Mouse (Mus musculus) right cerebral cortex, postnatal 4 days (tissue): ENCODE measurements around the gene 4930578G10Rik.
A peak's percentile ranks its signal among the peaks of the same experiment; 100 is the strongest.
"Not testable (repeated sequence)": the region's sequence is repeated elsewhere in the genome, so short reads cannot be mapped to it uniquely, and the experiment has no call there.

ENCODE experiments used
- DNase-seq: peaks from one replicate; pipeline ENCODE4 v3.0.0-alpha.2; 2022

Gene 4930578G10Rik

GRCm38 (mm10) chr4:42735245-42735644 is at the start of gene 4930578G10Rik:
Gene 4930578G10Rik, plus strand, starts transcription at chr4:42735545.
- DNase-seq, result not testable (repeated sequence)

- DNase-seq, result not testable (repeated sequence)
These were observed 21.1 kb downstream of the 4930578G10Rik start, which contains the start of gene Ccl19 for GRCm38 (mm10) chr4:42756477-42756876. Gene Ccl19, minus strand, starts transcription at chr4:42756577.

DNA sequence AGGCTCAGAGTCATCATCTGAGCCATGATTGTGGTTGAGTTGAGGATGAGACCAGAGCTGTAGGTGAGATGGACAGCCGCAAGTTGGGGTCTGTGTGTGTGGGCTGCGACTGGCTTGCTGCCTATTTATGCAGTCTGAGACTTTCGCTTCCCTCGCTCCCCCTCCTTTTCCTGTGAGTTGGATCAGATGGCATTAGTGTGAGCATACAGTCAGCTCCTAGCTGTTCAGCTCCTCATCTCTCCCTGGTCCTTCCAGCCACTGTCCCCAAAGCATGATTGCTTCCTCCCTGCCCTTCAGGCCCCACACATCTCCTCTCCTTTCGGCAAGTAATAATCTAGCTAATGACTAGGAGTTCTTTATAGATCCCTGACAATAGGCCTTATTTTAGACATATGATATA is 38.5 kb downstream of the 4930578G10Rik start, which contains the start of gene Ccl21a:
Ccl21a (minus strand) TSS at position 101 of the 400 bp plus-strand sequence.
- DNase-seq, result not testable (repeated sequence)

DNA sequence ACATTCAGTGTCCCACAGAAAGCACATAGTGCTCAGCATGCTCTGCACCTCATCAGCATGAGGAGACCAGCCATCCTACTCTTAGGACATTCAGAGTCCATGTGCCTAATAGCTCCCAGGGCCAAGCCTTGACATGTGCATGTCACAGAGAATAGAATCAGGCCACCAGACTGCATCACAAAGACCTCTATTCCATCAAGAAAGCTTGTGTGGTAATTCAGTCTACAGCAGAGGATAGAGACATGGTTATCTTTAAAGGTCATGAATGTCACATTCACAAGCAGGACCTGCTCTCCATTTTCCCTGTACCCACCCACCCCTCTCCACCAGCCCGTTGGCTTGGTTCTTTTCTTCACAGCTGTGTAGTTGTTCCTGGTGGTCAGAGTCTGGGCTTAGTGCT is 118.4 kb downstream of the 4930578G10Rik start, which contains the start of gene Fam205a1:
Fam205a1 (minus strand) TSS at position 101 of the 400 bp plus-strand sequence.
- not testable (repeated sequence) for DNase-seq

- DNase-seq, result not testable (repeated sequence)
These were observed 121.3 kb downstream of the 4930578G10Rik start, which contains the start of gene Gm12394 for GRCm38 (mm10) chr4:42856671-42857070. Gene Gm12394, minus strand, starts transcription at chr4:42856771.

GRCm38 (mm10) chr4:42860483-42860882 is 125.1 kb downstream of the 4930578G10Rik start:
- DNase-seq, result not testable (repeated sequence)

DNA sequence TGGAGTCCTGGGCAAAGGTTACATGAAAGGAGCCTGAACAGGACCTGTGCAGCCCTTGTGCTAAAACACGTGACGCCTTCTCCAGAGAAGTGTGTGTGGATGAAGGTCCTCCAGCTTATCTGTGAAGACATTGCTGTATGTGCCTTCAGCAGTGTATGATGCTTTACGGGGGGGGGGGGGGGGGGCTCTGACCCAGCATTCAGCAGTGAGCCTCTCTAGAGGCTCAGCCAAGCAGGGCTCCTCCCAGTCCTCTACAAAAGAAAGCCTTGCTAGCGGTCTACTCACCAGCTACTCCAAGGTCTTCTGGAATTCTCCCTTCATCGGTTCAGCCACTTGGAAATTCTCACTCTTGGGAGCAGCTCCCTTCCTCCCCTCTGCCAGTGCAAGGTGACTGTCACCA is 128.1 kb downstream of the 4930578G10Rik start:
- DNase-seq, result not testable (repeated sequence)

DNA sequence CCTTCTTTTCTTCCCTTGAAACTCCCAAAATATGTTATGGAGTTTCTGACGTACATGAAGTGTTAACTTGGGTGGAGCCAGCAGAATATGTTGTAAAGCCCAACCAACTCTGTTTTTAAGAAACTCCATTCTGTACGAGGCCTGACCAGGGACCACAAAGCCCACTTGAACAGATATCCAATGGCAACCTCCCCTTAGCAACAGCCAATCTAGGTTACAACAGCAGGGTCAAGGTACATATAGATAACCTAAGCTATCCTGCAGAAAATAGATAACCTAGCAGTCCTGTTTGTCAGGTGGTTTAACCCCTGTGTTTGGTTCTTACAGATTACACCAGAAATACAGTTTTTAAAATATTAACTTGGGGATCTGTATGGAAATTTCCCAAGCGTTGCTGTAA is 132.0 kb downstream of the 4930578G10Rik start:
- no peak for DNase-seq

GRCm38 (mm10) chr4:42868193-42868592 is 132.8 kb downstream of the 4930578G10Rik start:
- no peak for DNase-seq

GRCm38 (mm10) chr4:42870748-42871147 is 135.4 kb downstream of the 4930578G10Rik start:
- DNase-seq, result no peak

GRCm38 (mm10) chr4:42872151-42872550 is 136.8 kb downstream of the 4930578G10Rik start:
- no peak for DNase-seq

DNA sequence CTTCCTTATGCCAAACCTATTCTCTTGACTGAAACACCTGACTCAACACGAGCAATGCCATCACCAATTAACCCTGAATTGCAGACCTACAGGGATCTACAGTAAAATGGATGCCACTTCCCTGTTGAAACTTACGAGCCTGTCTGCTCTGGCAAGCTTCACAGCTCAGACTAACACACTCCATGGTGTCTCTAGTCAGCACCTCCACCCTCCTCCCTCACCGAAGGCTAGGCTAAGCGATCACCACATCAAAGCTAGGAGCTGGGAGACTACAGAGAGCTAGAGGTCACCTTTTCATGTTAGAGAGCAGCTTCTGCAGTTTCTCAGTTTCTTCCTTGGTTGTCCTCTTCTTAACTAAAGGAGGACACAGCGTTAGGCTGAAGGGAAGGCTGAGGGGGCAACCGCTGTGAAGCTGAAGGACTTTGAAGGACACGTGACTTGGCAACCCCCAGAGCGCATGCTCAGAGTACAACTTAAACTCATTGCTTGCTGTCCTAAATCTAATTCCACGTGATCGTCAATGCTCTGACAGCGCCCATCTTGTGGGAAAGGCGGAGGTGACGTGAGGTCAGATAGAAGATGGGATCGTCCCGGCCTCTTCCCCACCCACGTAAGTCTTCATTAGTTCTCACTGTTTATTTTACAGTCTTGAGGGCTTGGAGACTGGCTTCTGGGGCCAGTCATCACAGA is 137.5 kb downstream of the 4930578G10Rik start:
- no peak for DNase-seq

- no peak for DNase-seq
These were observed 138.8 kb downstream of the 4930578G10Rik start, which contains the start of gene Fam205c for GRCm38 (mm10) chr4:42874134-42874533. Gene Fam205c, minus strand, starts transcription at chr4:42874234.

DNA sequence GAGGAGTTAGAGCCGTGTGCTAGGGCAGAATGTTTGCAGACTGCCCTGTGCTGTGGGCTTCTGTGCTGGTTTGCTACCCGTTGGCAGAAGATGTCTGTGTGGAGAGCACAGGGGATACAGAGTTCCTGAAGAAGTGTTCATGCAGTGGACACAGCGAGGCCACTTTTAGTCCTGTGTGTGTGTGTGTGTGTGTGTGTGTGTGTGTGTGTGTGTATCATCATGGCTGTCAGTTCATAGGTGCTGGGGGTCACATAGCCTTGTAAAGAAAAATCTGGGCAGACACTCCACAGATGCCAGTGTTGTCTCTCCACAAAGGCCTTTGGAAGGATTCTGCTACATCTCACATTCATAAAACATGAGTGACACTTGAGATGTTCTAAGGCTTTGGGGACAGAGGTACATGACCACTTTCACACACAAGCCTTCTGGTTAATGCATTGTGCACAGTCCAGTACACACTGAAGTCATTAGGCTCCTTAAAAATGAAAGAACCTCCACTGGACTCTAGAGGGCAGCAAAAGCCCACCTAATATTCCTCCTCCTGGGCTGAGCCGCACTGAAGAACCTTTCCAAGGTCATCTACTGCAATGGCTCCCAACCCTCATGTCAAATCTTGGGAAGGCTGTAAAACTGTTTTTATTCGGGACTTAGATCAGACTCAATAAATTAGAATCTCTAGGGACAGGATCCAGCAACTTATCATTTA is 141.4 kb downstream of the 4930578G10Rik start:
- DNase-seq, result peak; percentile 34

DNA sequence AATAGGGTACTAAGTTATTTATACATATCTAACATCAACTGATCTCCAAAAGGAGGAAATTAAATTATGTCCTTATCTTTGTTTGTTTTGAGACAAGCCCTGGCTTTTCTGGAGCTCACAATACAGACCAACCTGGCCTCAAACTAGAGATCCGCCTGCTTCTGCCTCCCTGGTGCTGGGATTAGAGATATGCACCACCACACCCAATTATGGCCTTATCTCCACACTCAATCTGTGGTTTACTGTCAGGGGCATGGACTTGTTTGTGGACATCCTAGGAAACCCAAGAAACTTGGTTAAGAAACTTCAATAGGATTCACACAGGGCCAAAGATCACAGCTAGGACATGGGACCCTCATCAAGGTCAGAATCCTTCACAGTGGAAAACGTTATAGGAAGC is 142.3 kb downstream of the 4930578G10Rik start:
- DNase-seq, result no peak

- no peak for DNase-seq
These were observed 144.7 kb downstream of the 4930578G10Rik start for GRCm38 (mm10) chr4:42879829-42880676.

DNA sequence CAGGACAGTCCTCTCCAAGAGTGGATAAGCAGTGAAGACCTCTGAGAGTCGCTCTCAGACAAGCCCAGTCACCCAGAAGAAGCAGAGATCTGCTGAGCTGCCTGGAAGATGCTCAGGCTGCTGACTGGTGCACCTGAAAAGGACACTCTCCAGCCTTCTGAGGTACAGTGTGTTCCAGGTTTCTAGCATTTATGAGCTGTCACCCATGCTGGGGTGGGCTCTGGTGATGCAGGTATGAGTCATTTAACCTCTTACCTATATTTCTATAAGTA is 145.3 kb downstream of the 4930578G10Rik start:
- no peak for DNase-seq

DNA sequence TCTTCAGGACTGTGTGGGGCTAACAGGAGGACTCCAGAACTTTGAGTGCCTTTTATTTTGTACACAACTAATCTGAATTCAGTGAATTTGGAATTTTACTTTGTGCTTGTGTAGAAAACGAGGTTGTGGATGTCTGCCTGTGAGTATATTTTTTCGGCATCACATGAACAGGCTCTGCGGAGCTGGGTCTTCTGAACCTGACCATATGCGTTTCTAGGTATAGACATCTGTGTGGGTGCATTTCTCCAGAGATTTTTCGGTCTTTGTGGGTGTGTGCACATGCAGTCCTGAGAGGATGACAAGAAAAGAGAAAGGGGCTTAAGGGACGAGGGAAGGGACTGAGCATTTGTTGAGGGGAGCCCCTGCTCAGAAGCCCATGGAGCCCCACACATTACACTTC is 151.6 kb downstream of the 4930578G10Rik start:
- DNase-seq, result no peak

- no peak for DNase-seq
These were observed 153.5 kb downstream of the 4930578G10Rik start for GRCm38 (mm10) chr4:42888806-42889205.

- no peak for DNase-seq
These were observed 155.8 kb downstream of the 4930578G10Rik start for GRCm38 (mm10) chr4:42891176-42891575.

DNA sequence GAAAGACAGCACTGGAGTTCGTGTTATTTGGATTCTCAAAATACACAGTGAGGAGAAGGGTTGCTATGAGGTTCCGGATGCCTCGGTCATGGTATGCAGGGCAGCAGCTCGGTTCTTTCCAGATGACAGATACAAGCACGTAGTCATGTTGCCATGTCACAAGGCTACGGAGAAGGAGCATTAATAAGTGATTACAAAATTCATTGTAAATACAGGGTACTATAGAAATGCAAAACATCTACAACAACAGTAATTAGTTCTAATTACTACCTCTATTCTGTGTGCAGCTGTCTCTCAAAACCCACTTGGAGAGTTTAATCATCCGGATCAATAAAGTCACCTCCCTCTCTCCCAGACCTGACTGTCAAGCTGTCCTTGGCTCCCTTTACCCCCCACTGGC is 159.8 kb downstream of the 4930578G10Rik start:
- no peak for DNase-seq
